Mouse (Mus musculus) E14TG2a.4 (cell line): Measurements from ENCODE around the gene Cebpg.

Source experiments
- CTCF ChIP-seq: conservative IDR thresholded peaks from 2 replicates; pipeline ENCODE4 v1.5.1; 2014; ENCODE audit warnings: low read length
- NANOG ChIP-seq: IDR thresholded peaks from 2 replicates; pipeline ENCODE4 v1.6.1; 2014; ENCODE audit warnings: borderline replicate concordance, low read length, mixed read lengths
- POU5F1 ChIP-seq: IDR thresholded peaks from 2 replicates; pipeline ENCODE4 v1.6.1; 2014; ENCODE audit warnings: low read length, borderline replicate concordance

- TF ChIP-seq CTCF (no peak), NANOG (no peak), POU5F1 (no peak)
Observed at GRCm38 (mm10) chr7:35056436-35056864, at the start of gene Cebpg.
